Mouse (Mus musculus) heart, postnatal 0 days (tissue): ENCODE data around the gene Galnt14. TPM values are rescaled to one million over a fixed set of nuclear protein-coding genes. Genes with fewer than 3 reads are reported as not detected.

ENCODE experiments used
- ATAC-seq: fragments of 200-750 bp; cut with Nextera tagmentation; 2 replicates; pipeline ENCODE4 v1.8.0; 2017; ENCODE audit warnings: low read depth, moderate number of reproducible peaks, moderate library complexity; ENCODE audit not compliant: insufficient read depth
- DNase-seq: peaks from one replicate; pipeline ENCODE4 v3.0.0-alpha.2; 2016; ENCODE audit warnings: low spot score
- H3K27ac ChIP-seq: fragments of 300-500 bp; sonication (generic); 2 replicates; pipeline ENCODE4 v1.5.1; 2014; ENCODE audit warnings: low read depth, mild to moderate bottlenecking
- H3K27me3 ChIP-seq: fragments of 300-500 bp; sonication (generic); 2 replicates; pipeline ENCODE4 v1.6.1; 2014; ENCODE audit warnings: low read length, mixed read lengths; ENCODE audit not compliant: control insufficient read depth, insufficient read depth
- H3K36me3 ChIP-seq: fragments of 300-500 bp; sonication (generic); replicated peaks from 2 replicates; pipeline ENCODE4 v1.6.1; 2014; ENCODE audit warnings: low read length, mixed read lengths; ENCODE audit not compliant: control insufficient read depth, insufficient read depth
- H3K4me1 ChIP-seq: fragments of 300-500 bp; sonication (generic); 2 replicates; pipeline ENCODE4 v1.6.1; 2014; ENCODE audit warnings: antibody characterized with exemption; ENCODE audit not compliant: control insufficient read depth, insufficient read depth
- H3K4me2 ChIP-seq: fragments of 300-500 bp; sonication (generic); 2 replicates; pipeline ENCODE4 v1.6.1; 2014; ENCODE audit warnings: low read depth, mild to moderate bottlenecking, low read length, moderate library complexity
- H3K4me3 ChIP-seq: fragments of 300-500 bp; sonication (generic); 2 replicates; pipeline ENCODE4 v1.5.1; 2014; ENCODE audit warnings: low read depth, low read length
- H3K9ac ChIP-seq: fragments of 300-500 bp; sonication (generic); replicated peaks from 2 replicates; pipeline ENCODE4 v1.6.1; 2014; ENCODE audit warnings: low read depth, low read length, mixed read lengths
- H3K9me3 ChIP-seq: fragments of 300-500 bp; sonication (generic); replicated peaks from 2 replicates; pipeline ENCODE4 v1.6.1; 2016; ENCODE audit warnings: low read length; ENCODE audit not compliant: control insufficient read depth
- CTCF ChIP-seq: IDR thresholded peaks from 2 replicates; pipeline ENCODE4 v1.5.1; 2016; ENCODE audit warnings: antibody characterized with exemption, control low read depth, low read depth
- EP300 ChIP-seq: IDR thresholded peaks from 2 replicates; pipeline ENCODE4 v1.6.1; 2016; ENCODE audit warnings: antibody characterized with exemption, low read depth
- WGBS: fragments of 180-500 bp; shearing (Covaris S2); extraction: QIAGEN DNeasy Blood & Tissue Kit; methylation state at CpG from one replicate; pipeline ENCODE4 v1.1.7; 2014; 5-methylcytosine and 5-hydroxymethylcytosine counted together
- polyA plus RNA-seq: library from polyadenylated mRNA; unstranded; fragments of >200 nt; fragmentation: Nextera tagmentation; extraction: Ambion mirVana; gene quantifications from 2 replicates; pipeline ENCODE4 v1.2.1, GENCODE M21; 2015
- total RNA-seq: library from RNA; depleted of rRNA; stranded (reverse); fragments of >200 nt; gene quantifications from 2 replicates; pipeline ENCODE4 v1.2.3, GENCODE M21; 2014; ENCODE audit warnings: low replicate concordance; rRNA removed

Galnt14 gene
- total RNA-seq (not detected in 2 replicates), polyA plus RNA-seq (0.11 and 0.14 TPM in 2 replicates)

DNA sequence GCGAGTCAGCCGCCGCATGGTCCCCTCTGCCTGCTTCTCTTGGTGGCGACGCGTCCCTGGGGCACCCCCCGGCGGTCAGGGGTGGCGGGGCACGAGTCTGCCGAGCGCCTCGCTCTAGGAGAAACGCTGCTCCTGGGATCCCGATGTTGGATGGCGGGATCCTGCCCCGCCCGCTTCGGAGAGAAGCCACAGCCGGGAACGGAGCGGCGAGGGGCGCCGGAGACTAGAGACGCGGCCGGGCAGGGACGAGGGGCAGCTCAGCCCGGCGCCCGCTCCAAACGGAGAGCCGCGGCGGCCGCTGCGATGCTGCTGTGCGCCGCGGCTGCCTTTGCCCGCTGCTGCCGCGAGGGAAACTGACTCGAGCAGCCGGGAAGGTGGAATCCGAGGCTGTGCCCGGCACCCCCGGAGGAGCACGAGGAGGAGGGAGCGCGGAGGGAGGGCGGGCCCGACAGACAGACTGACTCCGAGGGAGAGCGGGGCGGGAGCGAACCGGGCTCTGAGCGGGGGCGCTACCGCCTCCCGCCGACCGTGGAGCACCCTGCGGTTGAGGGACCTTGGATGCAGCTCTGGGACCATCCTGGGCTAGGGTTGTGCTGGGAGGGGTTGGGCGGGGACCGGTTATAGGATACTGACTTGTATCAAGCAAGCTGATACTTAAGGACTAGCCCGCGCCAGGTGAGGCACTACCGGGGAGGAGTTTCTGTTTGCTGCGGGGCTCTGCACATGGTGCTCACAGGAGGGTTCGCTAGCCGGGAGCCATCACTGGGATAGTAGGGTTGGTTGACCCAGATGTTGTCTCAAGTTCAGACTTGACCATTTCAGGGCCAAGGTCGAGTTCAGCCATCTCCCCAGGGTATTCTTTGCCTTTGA, at the start of gene Galnt14:
TSS of gene Galnt14 (minus strand) at position 412 of the 870 bp plus-strand sequence.
- Histone ChIP-seq H3K27me3 (peaks cover 58% of the 10 kb centered on the region), H3K4me2 (peak within 1 kb of the TSS; percentile 92), H3K4me1 (peaks cover 9% of the 10 kb centered on the region; the same call in 1 of the 2 replicates), H3K27ac (no peak within 1 kb of the TSS), H3K9ac (0 out of 2 replicates have a peak within 1 kb of the TSS, but pooled peaks have one; percentile 16), H3K4me3 (peak within 1 kb of the TSS; percentile 59), H3K9me3 (no peaks in the 10 kb centered on the region), H3K36me3 (no peaks in the 10 kb centered on the region)
- ATAC-seq: peak; percentile 69
- TF ChIP-seq CTCF: peak; percentile 58
- TF ChIP-seq EP300: no peak
- WGBS: 1% methylated on average over 62 of the region's 75 CpGs
- DNase-seq: peak; percentile 14

DNA sequence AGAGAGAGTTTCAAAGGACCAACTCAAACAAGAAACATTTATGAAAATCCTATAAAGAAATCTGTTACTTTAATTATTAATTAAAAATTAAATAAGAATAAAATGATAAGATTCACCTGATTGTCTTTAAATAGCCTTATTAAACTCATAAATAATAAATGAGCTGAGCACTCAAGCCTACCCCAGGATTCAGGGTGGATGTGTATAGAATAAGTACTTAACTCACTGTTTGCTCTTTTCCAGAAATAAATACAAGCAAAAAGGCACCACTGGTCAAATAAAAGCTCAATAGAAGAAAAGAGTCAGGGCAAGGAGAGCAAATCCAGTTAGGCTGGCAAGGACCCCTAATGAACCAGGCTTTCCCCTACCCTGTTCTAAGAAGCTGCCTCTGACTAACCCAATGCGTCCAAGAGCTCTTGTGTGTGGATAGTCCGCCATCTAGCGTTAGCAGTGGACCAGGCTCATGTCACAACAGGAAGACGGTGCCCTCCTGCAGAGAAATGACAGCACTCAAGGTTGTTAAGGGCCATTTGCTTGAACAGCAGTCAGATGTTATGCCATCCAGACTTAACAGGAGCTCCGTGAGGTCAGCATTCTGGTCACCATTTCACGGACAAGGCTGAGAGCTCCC, 33.5 kb upstream of the Galnt14 start:
- no peak overlapping the region for H3K9ac ChIP-seq
- no peak overlapping the region for H3K4me2 ChIP-seq
- H3K36me3 ChIP-seq: no peaks in the 10 kb centered on the region
- no peaks in the 10 kb centered on the region for H3K4me1 ChIP-seq
- H3K4me3 ChIP-seq: no peak overlapping the region
- H3K27ac ChIP-seq: no peak overlapping the region
- no peaks in the 10 kb centered on the region for H3K9me3 ChIP-seq
- DNase-seq: peak; percentile 62
- H3K27me3 ChIP-seq: no peaks in the 10 kb centered on the region
- peak; percentile 74; the same call in 1 of the 2 replicates for ATAC-seq
- 2% methylated on average over 6 of the region's 6 CpGs for WGBS
- peak; percentile 98 for TF ChIP-seq CTCF
- TF ChIP-seq EP300: no peak

DNA sequence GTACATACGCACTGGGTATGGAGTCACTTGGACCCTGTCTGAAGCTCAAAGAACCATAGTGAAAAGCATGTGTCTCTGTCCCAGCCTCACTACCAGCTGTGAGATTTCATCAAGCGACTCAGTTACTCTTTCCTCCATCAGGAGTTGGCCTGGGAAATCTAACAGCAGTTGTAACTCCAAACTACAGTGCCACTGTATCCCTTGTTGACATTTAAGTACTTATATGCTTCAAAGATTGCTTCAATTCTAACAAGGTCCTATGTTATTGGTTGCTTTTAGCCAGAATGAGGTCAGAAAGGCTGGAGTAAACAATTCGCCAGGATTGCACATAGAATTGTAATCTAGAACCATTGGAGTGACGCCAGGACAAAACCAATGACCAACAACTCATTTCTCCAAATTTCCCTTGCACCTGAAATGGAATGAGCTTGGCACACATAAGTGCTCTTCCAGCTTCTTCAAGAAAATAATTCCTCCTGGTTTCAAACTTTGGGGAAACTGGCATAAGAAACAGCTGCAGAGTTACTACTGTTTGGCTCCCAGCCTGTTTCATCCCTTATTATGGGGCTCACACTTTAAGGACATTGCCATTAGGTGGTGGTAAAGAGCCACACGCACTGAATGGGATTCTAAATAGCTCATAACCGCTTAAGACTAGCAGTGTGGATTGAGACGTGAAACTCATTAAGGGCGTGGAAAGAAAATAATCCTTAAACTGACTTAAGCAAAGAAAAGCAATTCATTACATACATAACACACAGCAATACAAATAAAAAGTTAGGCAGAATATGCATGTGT, 13.8 kb upstream of the Galnt14 start:
- H3K27me3 ChIP-seq: peaks cover 15% of the 10 kb centered on the region; the same call in 1 of the 2 replicates
- H3K27ac ChIP-seq: no peak overlapping the region
- H3K36me3 ChIP-seq: no peaks in the 10 kb centered on the region
- TF ChIP-seq CTCF: peak; percentile 68
- TF ChIP-seq EP300: no peak
- H3K4me2 ChIP-seq: no peak overlapping the region
- no peaks in the 10 kb centered on the region for H3K4me1 ChIP-seq
- 47% methylated on average over 8 of the region's 8 CpGs for WGBS
- ATAC-seq (no peak), DNase-seq (peak; percentile 39)
- H3K9ac ChIP-seq: no peak overlapping the region
- no peaks in the 10 kb centered on the region for H3K9me3 ChIP-seq
- H3K4me3 ChIP-seq: no peak overlapping the region

DNA sequence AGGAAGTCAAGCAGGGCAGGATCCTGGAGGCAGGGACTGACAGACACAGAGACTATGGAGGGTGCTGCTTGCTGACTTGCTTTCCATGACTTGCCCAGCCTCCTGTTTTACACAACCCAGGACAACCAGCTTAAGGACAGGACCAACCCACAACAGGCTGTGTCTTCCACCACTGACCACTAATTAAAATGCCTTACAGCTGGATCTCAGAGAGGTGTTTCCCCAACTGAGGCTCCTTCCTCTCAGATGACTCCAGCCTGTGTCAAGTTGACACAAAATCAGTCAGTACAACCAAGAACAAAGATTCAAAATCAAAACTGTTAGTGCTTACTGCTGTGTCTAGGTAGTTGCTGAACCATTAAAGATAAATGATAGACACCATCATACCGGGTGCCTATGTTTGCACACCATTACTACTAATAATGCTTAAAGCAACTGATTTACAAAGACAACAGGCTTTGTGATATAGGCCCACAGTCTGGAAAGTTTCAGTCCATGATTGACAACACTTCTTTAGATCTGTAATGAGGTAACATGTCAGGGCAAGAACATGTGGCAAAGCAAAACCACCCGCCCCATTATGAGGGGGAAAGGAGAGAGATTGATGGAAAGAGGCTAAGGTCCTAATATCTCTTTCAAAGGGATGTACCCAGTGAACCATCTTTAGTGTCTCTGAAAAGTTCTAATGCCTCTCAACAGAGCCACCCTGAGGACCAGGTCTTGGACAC, 8.9 kb upstream of the Galnt14 start:
- no peak for TF ChIP-seq CTCF
- ATAC-seq: no peak

DNA sequence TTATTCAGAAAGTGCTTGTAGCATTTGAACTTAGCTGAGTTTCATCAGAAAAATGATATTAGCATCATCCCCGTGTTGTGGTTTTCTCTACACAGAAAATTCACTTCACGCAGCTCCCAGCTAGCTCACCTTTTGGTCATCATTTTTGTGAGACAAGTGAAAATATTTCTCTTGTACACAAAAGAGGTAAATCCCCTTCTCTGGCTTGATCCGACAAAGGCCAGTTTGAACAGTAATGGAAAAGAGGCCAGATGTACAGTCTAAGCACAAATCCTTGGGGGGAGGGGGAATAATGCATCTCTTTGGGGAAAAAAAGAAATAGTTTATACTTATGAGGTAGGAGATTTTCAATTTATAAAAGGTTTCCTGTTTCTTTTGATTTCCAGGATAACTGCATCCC, 6.4 kb upstream of the Galnt14 start:
- H3K4me3 ChIP-seq: no peak overlapping the region
- no peak overlapping the region for H3K9ac ChIP-seq
- TF ChIP-seq CTCF (no peak), EP300 (no peak)
- no peaks in the 10 kb centered on the region for H3K4me1 ChIP-seq
- ATAC-seq (no peak), DNase-seq (no peak)
- no peaks in the 10 kb centered on the region for H3K9me3 ChIP-seq
- no peaks in the 10 kb centered on the region for H3K36me3 ChIP-seq
- peaks cover 19% of the 10 kb centered on the region for H3K27me3 ChIP-seq
- H3K4me2 ChIP-seq: no peak overlapping the region
- H3K27ac ChIP-seq: no peak overlapping the region
- WGBS: 77% methylated on average over 3 of the region's 3 CpGs

More for the DNA sequence above, 8.9 kb upstream of the Galnt14 start:
- H3K27ac ChIP-seq: no peak overlapping the region
- no peak overlapping the region for H3K4me3 ChIP-seq
- DNase-seq: no peak
- WGBS: 80% methylated on average over 2 of the region's 2 CpGs
- no peak overlapping the region for H3K4me2 ChIP-seq
- H3K36me3 ChIP-seq: no peaks in the 10 kb centered on the region
- H3K9me3 ChIP-seq: no peaks in the 10 kb centered on the region
- no peaks in the 10 kb centered on the region for H3K4me1 ChIP-seq
- H3K9ac ChIP-seq: no peak overlapping the region
- peaks cover 8% of the 10 kb centered on the region; the same call in 1 of the 2 replicates for H3K27me3 ChIP-seq
